Mouse (Mus musculus): ENCODE measurements around the gene Btbd11. TPM values are rescaled to one million over a fixed set of nuclear protein-coding genes. Genes with fewer than 3 reads are reported as not detected.

Gene Btbd11
- polyA plus RNA-seq, 1 experiment from 2014 or later: 1.2 TPM

- H3K4me1 ChIP-seq (replicated peaks): no peaks in the 10 kb centered on the region
- no peaks in the 10 kb centered on the region for H3K9me3 ChIP-seq (replicated peaks)
- 65% methylated on average over 4 of the region's 4 CpGs for WGBS
- no peak overlapping the region for H3K9ac ChIP-seq
- no peaks in the 10 kb centered on the region for H3K27me3 ChIP-seq (replicated peaks)
- no peaks in the 10 kb centered on the region for H3K36me3 ChIP-seq
- ATAC-seq (ENCODE audit: insufficient number of reproducible peaks, low FRiP score): no peak
- H3K4me3 ChIP-seq: no peak overlapping the region
- no peak overlapping the region for H3K27ac ChIP-seq (ENCODE audit: poor library complexity, severe bottlenecking)
- no peak overlapping the region for H3K4me2 ChIP-seq
These were observed 35.0 kb downstream of the Btbd11 start for GRCm38 (mm10) chr10:85421629-85422012.

DNA sequence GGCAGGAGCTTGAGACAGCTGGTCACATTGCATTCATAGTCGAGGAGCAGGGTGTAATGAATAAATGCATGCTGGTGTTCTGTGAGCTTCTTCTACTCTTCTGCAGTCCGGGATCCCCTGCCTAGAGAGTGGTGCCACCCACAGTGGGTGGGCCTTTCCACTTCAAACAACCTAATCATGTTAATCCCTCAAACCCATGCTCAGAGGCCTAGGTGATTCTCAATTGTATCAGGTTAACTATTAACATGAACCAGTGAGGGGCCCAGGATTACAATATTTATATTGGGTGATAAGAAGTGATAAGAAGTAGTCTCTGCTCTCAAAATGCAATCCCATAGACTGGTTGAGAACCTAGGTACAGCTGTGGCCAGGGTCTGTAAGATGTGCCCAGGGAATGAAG is 39.1 kb downstream of the Btbd11 start:
- Histone ChIP-seq H3K27me3 (replicated peaks) (no peaks in the 10 kb centered on the region), H3K9me3 (replicated peaks) (no peaks in the 10 kb centered on the region), H3K27ac (ENCODE audit: poor library complexity, severe bottlenecking) (no peak overlapping the region), H3K9ac (no peak overlapping the region), H3K4me2 (no peak overlapping the region), H3K36me3 (no peaks in the 10 kb centered on the region), H3K4me3 (no peak overlapping the region), H3K4me1 (replicated peaks) (no peaks in the 10 kb centered on the region)
- WGBS: 41% methylated on average over 2 of the region's 2 CpGs
- no peak for ATAC-seq (ENCODE audit: insufficient number of reproducible peaks, low FRiP score)

GRCm38 (mm10) chr10:85437217-85437616 is 50.6 kb downstream of the Btbd11 start:
- H3K4me1 ChIP-seq (replicated peaks): no peaks in the 10 kb centered on the region
- no peak for ATAC-seq (ENCODE audit: insufficient number of reproducible peaks, low FRiP score)
- no peak overlapping the region for H3K9ac ChIP-seq
- no peak overlapping the region for H3K27ac ChIP-seq (ENCODE audit: poor library complexity, severe bottlenecking)
- WGBS: 82% methylated on average over 3 of the region's 3 CpGs
- peaks cover 3% of the 10 kb centered on the region; the same call in 1 of the 2 replicates for H3K9me3 ChIP-seq (replicated peaks)
- H3K36me3 ChIP-seq: no peaks in the 10 kb centered on the region
- H3K4me3 ChIP-seq: no peak overlapping the region
- no peaks in the 10 kb centered on the region for H3K27me3 ChIP-seq (replicated peaks)
- H3K4me2 ChIP-seq: no peak overlapping the region

DNA sequence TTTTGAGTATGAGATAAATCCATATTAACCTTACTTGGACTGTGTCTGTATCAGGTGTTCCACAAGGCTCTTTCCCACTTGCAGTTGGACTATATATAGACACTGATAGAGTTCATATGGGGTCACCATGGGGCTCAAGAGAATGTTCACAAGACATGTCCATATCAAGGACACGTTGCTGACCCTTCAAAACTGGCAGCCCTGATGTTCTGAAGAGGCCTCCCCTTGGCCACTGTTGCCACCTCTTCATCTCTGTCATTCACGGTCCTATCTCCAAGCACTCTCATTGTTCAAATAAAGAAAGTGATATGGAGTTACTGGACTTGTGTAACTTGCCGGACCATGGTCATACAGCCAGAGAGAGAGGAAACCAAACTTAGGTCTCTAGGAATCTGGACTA is 56.8 kb downstream of the Btbd11 start:
- Histone ChIP-seq H3K36me3 (no peaks in the 10 kb centered on the region), H3K4me1 (replicated peaks) (no peaks in the 10 kb centered on the region), H3K9me3 (replicated peaks) (no peaks in the 10 kb centered on the region), H3K27ac (ENCODE audit: poor library complexity, severe bottlenecking) (no peak overlapping the region), H3K4me2 (no peak overlapping the region), H3K9ac (no peak overlapping the region), H3K27me3 (replicated peaks) (no peaks in the 10 kb centered on the region), H3K4me3 (no peak overlapping the region)
- 49% methylated on average over 3 of the region's 3 CpGs for WGBS
- no peak for ATAC-seq (ENCODE audit: insufficient number of reproducible peaks, low FRiP score)

DNA sequence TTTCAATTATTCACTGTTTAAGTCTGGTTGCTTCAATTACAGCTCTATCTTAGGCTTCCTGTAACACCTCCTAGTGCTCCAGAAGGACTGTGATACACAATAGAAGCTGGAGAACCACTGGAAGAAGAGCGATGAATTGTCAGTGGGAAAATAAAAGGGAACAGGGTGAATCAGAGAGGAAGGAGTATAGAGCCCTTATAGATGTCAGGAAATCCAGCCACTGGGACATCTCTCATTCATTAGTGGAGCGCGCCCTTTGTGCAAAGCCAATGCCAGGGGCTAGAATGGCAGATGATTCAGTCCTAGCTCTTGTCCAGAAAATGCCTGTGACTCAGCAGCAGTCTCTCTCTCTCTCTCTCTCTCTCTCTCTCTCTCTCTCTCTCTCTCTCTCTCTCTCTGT is 59.3 kb downstream of the Btbd11 start:
- no peak overlapping the region for H3K27ac ChIP-seq (ENCODE audit: poor library complexity, severe bottlenecking)
- no peaks in the 10 kb centered on the region for H3K36me3 ChIP-seq
- no peaks in the 10 kb centered on the region for H3K4me1 ChIP-seq (replicated peaks)
- H3K4me2 ChIP-seq: no peak overlapping the region
- WGBS: 92% methylated on average over 3 of the region's 3 CpGs
- H3K9me3 ChIP-seq (replicated peaks): no peaks in the 10 kb centered on the region
- H3K4me3 ChIP-seq: no peak overlapping the region
- H3K9ac ChIP-seq: no peak overlapping the region
- H3K27me3 ChIP-seq (replicated peaks): 0 out of 2 replicates have a peak, but pooled peaks cover 7% of the 10 kb centered on the region
- no peak for ATAC-seq (ENCODE audit: insufficient number of reproducible peaks, low FRiP score)

- no peak overlapping the region for H3K9ac ChIP-seq
- 80% methylated on average over 1 of the region's 1 CpGs for WGBS
These were observed 60.1 kb downstream of the Btbd11 start for GRCm38 (mm10) chr10:85446700-85447099.

GRCm38 (mm10) chr10:85447869-85448268 is 61.3 kb downstream of the Btbd11 start:
- H3K4me1 ChIP-seq (replicated peaks): no peaks in the 10 kb centered on the region
- H3K9ac ChIP-seq: no peak overlapping the region
- no peaks in the 10 kb centered on the region for H3K9me3 ChIP-seq (replicated peaks)
- no peaks in the 10 kb centered on the region for H3K36me3 ChIP-seq
- ATAC-seq (ENCODE audit: insufficient number of reproducible peaks, low FRiP score): no peak
- H3K27ac ChIP-seq (ENCODE audit: poor library complexity, severe bottlenecking): no peak overlapping the region
- no peak overlapping the region for H3K4me3 ChIP-seq
- 80% methylated on average over 2 of the region's 2 CpGs for WGBS
- 0 out of 2 replicates have a peak, but pooled peaks cover 7% of the 10 kb centered on the region for H3K27me3 ChIP-seq (replicated peaks)
- H3K4me2 ChIP-seq: no peak overlapping the region

More at GRCm38 (mm10) chr10:85446700-85447099, 60.1 kb downstream of the Btbd11 start:
- Histone ChIP-seq H3K27me3 (replicated peaks) (0 out of 2 replicates have a peak, but pooled peaks cover 7% of the 10 kb centered on the region), H3K27ac (ENCODE audit: poor library complexity, severe bottlenecking) (no peak overlapping the region), H3K36me3 (no peaks in the 10 kb centered on the region), H3K4me3 (no peak overlapping the region), H3K9me3 (replicated peaks) (no peaks in the 10 kb centered on the region), H3K4me2 (no peak overlapping the region), H3K4me1 (replicated peaks) (no peaks in the 10 kb centered on the region)
- ATAC-seq (ENCODE audit: insufficient number of reproducible peaks, low FRiP score): no peak

DNA sequence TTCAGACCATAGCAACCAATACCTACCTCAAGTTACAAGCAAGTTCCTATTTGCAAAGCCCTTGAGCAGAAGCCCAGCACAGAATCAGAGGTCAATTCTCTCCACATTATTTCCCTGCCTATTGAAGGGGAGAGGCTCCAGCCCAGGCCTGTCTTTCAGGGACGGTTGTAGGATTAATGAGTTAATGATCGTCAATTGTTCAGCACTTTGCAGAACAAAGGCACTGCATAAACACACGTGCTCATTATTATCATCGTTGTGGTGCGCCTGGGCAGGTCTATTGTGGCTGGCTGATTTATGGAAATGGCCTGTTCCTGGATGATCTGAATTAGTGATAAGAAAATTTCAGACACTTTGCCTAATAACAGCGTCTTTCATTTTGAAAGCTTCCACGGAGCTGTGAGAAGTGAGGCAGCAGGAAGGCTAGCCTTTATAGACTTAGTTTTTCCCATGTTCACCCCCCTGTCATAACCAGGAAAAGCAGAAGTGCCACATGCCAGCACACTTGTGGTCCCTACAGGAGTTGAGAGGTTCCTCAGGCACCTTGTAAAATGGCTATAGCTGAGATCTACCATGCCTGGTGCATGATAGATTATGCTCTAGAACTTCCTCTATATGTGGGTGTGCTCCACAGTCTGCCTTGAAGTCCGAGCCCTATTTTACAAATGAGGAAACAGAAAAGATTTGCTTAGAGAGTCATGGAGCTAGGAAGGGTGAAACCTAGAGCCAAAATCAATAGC is 65.2 kb downstream of the Btbd11 start:
- Histone ChIP-seq H3K4me2 (no peak overlapping the region), H3K27ac (ENCODE audit: poor library complexity, severe bottlenecking) (no peak overlapping the region), H3K4me3 (no peak overlapping the region), H3K36me3 (no peaks in the 10 kb centered on the region), H3K9me3 (replicated peaks) (no peaks in the 10 kb centered on the region), H3K4me1 (replicated peaks) (no peaks in the 10 kb centered on the region), H3K27me3 (replicated peaks) (peaks cover 11% of the 10 kb centered on the region; the same call in 1 of the 2 replicates), H3K9ac (no peak overlapping the region)
- no peak for ATAC-seq (ENCODE audit: insufficient number of reproducible peaks, low FRiP score)
- 68% methylated on average over 8 of the region's 8 CpGs for WGBS

- H3K27me3 ChIP-seq (replicated peaks): peaks cover 23% of the 10 kb centered on the region; the same call in 1 of the 2 replicates
- no peak for ATAC-seq (ENCODE audit: insufficient number of reproducible peaks, low FRiP score)
- no peaks in the 10 kb centered on the region for H3K4me1 ChIP-seq (replicated peaks)
- H3K9me3 ChIP-seq (replicated peaks): no peaks in the 10 kb centered on the region
- no peak overlapping the region for H3K4me2 ChIP-seq
- no peaks in the 10 kb centered on the region for H3K36me3 ChIP-seq
- 80% methylated on average over 2 of the region's 2 CpGs for WGBS
- no peak overlapping the region for H3K27ac ChIP-seq (ENCODE audit: poor library complexity, severe bottlenecking)
- no peak overlapping the region for H3K9ac ChIP-seq
- H3K4me3 ChIP-seq: no peak overlapping the region
These were observed 66.7 kb downstream of the Btbd11 start for GRCm38 (mm10) chr10:85453221-85453775.

DNA sequence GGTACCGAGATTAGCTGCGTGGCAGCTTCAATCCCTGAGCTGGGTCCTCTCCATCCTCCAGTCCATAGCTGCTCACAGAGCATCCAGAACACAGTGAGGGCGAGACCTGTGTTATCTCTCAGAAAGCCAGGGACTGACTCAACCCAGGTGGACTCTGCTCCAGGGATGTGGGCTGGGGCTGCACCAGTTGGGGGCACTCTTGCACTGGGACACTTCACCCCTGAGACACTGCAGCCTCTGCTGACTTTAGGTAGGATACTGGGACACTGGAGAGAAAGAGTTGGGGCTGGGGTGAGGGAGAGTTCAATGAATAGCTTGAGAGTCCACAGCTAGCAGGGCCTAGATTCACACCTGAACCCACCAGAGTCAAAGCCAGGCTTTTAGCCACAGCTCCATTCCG is 69.4 kb downstream of the Btbd11 start:
- ATAC-seq (ENCODE audit: insufficient number of reproducible peaks, low FRiP score): no peak
- 43% methylated on average over 4 of the region's 4 CpGs for WGBS

GRCm38 (mm10) chr10:85458744-85459344 is 72.2 kb downstream of the Btbd11 start:
- WGBS: 38% methylated on average over 17 of the region's 17 CpGs
- Histone ChIP-seq H3K4me2 (no peak overlapping the region), H3K27me3 (replicated peaks) (peaks cover 16% of the 10 kb centered on the region; the same call in 1 of the 2 replicates), H3K9me3 (replicated peaks) (no peaks in the 10 kb centered on the region), H3K27ac (ENCODE audit: poor library complexity, severe bottlenecking) (no peak overlapping the region), H3K4me3 (no peak overlapping the region), H3K36me3 (no peaks in the 10 kb centered on the region), H3K9ac (no peak overlapping the region), H3K4me1 (replicated peaks) (no peaks in the 10 kb centered on the region)
- ATAC-seq (ENCODE audit: insufficient number of reproducible peaks, low FRiP score): no peak

More for the DNA sequence above, 69.4 kb downstream of the Btbd11 start:
- H3K27ac ChIP-seq (ENCODE audit: poor library complexity, severe bottlenecking): no peak overlapping the region
- H3K27me3 ChIP-seq (replicated peaks): peaks cover 16% of the 10 kb centered on the region; the same call in 1 of the 2 replicates
- no peaks in the 10 kb centered on the region for H3K4me1 ChIP-seq (replicated peaks)
- H3K36me3 ChIP-seq: no peaks in the 10 kb centered on the region
- H3K9ac ChIP-seq: no peak overlapping the region
- no peak overlapping the region for H3K4me2 ChIP-seq
- no peak overlapping the region for H3K4me3 ChIP-seq
- no peaks in the 10 kb centered on the region for H3K9me3 ChIP-seq (replicated peaks)

Measured in heart, embryonic 12.5 days (tissue).